Mouse (Mus musculus) left cerebral cortex, postnatal 25 days (tissue): Measurements from ENCODE around the gene F830045P16Rik. TPM values are rescaled to one million over a fixed set of nuclear protein-coding genes. Genes with fewer than 3 reads are reported as not detected.
A peak's percentile ranks its signal among the peaks of the same experiment; 100 is the strongest.

Experiments used
- DNase-seq, 2 experiments: peaks; one replicate each; pipeline ENCODE4 v3.0.0; 2022; ENCODE audit warnings: low spot score in 2 of 2, mixed read lengths in 1 of 2
- intact Hi-C: fragments of 180-260 bp; cut with DNase I; formaldehyde crosslinking; loops from one replicate; pipeline ENCODE4 v1.15.1; 2025
- total RNA-seq, 2 experiments: library from RNA; stranded (reverse); gene quantifications; 2 replicates each; pipeline ENCODE4 v1.2.3; 2021

F830045P16Rik gene
- total RNA-seq = under 1 TPM; 0.60 to 0.66 TPM

DNA sequence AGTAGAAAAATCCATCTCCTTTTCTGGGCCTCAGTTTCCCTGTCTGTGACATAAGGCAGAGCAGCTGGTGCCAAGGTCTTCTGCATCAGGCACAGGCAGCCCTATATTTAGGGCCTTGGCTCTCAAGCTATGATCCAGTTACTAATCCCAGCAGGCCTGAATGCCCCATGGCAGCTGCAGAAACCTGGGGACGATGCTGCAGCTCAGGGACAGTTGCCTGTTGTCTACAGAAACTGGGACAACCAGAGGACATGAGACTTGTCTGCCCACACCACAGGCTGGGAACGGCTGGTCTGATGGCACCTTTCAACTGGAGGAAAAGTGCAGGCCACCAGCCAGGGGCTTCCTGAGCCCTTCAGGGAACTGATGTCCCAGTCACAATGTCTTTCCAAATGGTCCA is at the start of gene F830045P16Rik:
Gene F830045P16Rik (minus strand): TSS at position 226 of the 400 bp plus-strand sequence.
- DNase-seq = no peak
- intact Hi-C loops = no loop called here

DNA sequence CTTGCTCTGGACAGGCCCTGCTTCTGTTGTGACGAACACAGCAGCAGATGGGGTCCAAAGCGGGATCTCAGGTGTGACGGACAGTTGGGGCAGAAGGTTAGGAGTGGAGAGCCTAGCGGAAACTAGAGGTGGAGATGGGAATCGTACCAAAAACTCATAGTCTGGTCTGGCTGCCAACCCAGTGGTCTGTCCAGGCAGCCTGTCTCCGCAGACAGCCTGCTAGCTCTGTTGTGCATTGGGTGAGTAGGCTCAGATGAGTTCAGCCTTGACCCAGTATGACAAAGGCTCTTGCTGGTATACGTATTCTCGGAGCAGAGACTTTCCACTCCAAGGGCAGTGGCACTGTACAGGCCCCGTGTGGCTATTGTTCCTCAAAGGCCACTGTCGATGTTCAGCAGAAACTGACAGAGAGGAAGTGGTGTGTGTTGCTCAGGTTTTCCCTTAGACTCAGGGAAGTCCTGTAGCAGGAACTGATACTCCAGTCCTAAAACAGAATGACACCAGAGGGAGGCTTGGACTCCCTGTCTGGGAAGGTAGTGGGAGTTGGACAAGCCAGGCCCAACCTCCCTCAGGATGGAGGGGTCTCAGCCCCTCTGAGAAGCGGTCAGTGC is 49.6 kb upstream of the F830045P16Rik start:
- DNase-seq = no peak

DNA sequence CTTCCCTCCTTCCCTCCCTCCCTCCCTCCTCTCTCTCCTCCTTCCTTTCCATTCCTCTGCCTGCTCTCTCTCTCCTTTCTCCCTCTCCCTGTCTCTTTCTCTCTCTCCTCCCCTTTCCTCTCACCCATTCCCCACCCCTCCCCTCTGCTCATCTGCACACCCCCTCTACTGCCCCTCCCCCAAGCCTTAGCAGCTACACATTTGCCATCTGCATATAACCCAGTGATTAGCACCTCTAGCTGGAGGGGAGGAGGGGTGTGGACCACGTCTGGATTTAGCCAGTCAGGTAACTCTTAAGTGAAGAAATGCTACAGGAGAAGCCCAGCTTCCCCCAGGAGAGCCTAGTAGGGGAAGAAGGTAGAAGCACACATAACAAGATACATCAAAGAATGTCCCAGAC is 48.5 kb upstream of the F830045P16Rik start:
- DNase-seq = no peak
- intact Hi-C loops = no loop called here

More for the DNA sequence above, 49.6 kb upstream of the F830045P16Rik start:
- intact Hi-C loops = no loop called here

DNA sequence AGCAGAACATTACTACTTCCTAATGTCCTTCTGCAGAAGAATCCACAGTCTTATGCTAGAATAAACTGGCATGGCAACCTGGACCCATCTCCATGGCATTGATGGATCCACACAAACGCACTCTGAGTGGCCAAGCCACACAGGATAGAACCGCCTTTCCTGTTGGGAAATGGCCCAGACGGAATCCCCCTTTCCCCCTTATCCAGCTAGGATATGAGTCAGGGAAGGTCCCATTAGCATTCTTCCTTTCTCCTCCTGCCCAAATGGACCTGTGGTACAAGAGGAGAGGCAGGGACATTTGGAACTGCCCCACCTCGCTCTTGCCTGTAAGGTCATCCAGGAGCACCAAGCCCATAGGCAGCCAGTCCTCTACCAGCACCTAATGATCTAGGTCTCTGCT is 45.9 kb upstream of the F830045P16Rik start:
- intact Hi-C loops = no loop called here
- no peak for DNase-seq

DNA sequence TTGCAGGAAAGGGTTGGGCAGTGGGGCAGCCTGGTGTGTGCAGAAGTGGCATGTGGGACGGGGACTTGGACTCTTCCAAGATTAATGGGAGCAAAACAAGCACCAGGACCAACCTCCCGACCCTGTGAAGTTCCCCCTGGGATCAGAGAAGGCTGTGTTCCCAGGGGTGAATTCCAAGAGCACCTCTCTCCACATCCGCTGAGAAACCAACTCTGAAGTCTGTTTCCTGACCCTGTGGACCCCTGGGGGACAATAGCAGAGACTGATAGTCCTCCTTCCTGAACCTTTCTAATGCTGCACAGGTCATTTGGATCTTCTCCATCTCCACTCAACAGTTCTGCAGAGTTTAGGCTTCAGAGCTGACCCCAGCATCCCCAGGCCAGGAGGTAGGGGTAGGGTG is 45.4 kb upstream of the F830045P16Rik start:
- intact Hi-C loops = no loop called here
- no peak for DNase-seq

DNA sequence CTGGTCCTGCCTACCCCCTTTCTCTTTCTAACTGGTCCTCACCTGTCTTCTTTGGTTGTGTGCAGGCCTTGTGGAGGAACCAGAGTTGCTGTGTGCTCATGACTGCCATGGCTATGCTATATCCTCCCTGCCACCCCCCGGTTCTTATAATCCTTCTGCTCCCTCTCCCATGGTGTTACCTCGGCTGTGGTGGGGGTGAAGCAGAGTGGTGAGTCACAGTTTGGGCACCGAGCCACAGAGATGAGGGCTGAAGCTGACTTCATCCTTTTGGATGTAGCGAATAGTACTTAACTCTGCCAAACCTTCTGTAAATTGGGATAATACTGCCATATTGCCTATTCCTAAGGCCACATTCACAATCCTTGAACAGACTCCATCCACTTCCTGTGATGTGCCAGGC is 44.3 kb upstream of the F830045P16Rik start:
- intact Hi-C loops = no loop called here
- peak; percentile 57 to 92 for DNase-seq

DNA sequence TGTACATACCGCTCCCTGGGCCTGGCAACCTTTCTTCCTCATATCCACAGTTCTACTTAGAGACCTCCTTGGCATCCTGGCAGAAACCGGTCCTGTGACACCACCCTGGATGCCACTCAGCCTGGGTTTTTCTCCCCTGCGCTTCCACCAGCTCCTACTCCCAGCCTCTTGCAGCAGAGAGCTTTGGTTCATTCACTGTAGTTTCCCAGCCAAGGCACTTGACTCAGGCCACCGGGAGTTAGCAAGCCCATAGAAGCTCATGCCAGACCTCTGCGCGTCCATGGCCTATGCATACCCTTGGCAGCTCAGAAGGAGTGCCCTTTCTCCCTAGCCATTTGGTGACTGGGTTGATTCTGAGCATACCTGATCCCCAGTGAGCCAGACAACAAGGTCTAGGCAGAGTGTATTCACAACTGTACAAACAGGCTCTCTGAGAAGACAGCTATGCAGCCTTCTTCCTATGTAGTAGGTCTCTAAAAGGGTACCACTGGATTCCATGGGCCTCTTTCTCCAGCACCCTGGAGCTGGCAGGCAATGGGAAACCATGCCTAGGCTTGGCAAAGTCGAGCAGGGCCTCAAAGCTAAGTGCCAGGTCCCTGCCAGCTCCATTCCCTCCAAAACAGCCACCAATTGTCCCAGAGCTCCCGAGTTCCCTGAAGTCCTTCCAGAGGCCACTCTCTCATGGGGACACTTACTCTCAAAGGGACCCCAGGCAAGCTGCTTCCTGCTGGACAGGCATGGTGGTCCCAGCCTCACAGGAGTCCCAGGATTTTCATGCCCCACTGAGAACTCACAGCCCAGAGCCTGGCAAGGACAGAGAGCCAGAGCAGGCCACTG is 40.4 kb upstream of the F830045P16Rik start:
- intact Hi-C loops = no loop called here
- DNase-seq = peak in 1 of 2 experiments; percentile 66

DNA sequence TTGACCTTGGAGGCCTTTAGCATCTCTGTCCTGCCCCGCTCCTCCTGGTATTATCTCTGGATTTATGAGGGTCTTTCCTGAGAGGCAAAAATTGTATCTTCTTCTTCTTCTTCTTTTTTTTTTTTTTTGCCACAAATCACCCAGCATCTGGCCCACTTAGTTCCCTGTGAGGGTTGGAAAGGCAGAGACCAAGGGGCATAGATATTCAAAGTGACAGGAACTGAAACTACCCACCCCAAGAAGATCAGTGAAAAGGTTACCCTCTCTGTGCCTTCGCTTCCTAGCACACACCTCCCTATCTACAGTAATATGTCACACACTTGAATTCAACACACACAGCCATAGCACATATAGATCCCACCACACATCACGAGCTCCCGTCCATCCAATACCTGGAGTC is 38.7 kb upstream of the F830045P16Rik start:
- intact Hi-C loops = no loop called here
- no peak for DNase-seq

DNA sequence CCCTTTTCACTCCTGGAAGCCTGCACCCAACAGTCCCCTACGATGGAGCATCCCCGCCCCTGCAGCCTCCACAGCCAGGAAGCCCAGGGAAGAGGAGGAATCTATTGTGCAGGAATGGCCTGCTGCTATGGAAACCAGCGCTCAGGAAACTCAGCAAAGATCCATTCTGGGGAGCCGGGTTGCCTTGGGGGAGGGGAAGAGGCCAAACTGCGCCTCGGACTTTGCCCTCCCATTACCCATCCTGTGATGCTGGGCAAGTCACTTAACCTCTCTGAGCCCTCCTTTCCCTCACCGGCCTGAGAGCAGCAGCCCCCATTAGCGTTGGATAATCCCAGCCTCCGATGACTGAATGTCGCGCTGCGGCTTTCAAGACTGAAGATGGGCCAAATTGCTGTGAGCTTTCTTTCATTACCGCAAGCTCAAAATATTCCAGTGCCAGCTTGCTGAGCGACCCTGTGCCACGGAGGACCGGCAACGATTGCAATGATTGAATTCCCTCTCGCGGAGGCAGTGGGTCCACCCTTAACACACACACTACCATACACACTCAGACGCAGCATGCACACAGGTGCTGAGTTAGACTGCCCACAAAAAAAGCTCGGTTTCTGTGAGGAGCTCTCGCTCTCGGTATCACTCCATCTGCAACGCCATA is 38.1 kb upstream of the F830045P16Rik start:
- peak; percentile 79 to 89 for DNase-seq
- intact Hi-C loops = loop anchor here (1.0 kb wide), 1 partner anchor 19 kb away; no protein-coding TSS in a partner anchor

DNA sequence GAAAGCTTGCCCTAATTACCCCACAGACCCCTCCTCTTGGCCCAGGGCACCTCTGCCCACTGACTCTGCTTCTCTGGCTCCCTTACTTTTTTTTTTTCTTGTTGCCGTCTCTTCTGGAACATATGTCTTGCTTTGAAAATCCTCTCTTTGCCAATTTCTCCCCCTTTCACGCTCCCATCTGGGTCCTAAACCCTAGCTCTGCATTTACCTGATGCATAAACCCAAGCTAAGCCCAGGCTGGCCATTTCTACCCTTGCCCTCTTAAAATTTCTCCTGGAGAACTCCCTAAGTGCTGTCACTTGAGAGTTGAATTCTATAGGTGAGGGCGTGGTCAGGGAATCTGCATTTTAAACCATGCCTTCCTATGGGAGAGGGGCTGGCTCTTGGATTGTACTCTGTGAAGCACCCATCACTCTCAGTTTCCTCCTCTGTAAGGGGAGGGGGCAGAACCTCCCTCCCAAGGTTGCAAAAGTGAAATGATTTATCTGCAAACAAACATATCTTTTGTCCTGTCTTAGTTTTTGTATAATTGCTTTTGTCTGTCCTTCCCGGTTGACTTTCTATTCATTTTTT is 37.4 kb upstream of the F830045P16Rik start:
- intact Hi-C loops = loop anchor here (1.0 kb wide), 1 partner anchor 20 kb away; no protein-coding TSS in a partner anchor
- DNase-seq = peak in 1 of 2 experiments; percentile 67

DNA sequence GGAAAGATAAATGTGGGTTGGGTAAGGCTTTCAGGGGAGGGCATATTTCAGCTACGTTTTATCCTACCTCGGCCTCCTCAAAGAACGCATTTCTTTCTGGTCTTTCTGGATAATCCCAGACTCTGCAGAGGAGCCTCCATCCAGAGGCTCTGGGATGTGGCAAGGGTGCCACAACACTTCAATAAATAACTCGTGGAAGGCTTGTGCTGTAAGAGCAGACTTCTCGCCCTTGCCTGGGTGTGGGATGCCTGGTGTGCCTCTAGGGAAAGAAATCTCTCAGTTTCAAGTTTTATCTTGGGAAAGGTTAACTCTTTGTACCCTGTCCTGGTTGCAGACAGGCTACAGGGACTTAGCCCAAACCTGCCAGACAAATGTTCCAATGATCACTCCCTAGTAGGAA is 33.2 kb upstream of the F830045P16Rik start:
- intact Hi-C loops = no loop called here
- DNase-seq = peak in 1 of 2 experiments; percentile 64

DNA sequence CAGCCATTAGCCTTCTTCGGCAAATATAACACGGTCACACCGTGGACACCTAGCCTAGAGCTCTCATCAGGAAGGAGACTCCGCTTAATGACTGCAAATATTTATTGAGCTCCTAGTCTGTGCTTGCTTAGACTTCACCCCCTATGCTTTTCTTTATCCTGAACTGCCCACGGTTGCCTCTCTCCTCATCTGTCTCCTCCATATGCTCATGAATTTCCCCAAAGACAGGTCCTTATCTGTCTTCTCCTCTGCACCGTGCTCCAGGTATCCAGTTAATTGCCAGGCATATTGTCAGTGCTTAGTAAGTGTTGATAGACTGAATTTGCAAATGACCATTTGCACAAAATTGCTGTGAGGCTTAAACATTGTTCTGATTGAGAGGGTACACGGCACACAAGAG is 32.7 kb upstream of the F830045P16Rik start:
- peak in 1 of 2 experiments; percentile 78 for DNase-seq
- intact Hi-C loops = no loop called here

DNA sequence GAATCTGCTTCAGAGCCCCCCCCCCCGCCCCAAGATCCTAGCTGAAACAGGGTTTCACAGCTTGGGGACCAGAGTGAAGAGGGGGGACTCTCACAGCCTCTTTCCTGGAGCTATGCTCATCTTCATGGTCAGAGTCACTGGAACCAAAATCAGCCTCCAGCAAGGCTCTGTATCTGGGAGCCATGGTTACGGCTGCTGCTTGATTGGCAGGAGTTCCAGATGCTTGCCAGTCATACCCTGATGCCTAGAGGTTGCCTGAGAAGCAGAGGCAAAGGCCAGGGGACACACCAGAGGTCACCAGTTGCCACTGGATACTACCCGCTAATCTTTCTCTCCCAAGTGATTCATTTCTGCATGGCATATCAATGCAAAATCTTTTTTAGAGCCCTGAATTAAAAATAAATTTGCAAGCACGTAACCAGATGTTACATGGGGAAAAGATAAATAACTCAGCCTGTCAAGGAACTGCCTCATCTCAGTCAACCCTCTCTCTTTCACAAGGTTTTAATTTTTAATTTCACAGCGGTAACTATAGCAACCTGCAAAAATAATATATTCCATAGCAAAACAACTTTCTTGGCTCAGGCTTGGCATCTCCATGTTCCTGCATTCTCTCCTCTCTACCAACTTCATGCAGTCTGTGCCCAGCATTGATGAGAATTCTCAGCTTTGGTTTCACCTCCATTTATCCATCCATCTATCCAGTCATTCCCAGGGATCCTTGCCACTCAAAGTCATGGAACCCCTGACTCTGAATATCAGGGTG is 27.7 kb upstream of the F830045P16Rik start:
- intact Hi-C loops = no loop called here

DNA sequence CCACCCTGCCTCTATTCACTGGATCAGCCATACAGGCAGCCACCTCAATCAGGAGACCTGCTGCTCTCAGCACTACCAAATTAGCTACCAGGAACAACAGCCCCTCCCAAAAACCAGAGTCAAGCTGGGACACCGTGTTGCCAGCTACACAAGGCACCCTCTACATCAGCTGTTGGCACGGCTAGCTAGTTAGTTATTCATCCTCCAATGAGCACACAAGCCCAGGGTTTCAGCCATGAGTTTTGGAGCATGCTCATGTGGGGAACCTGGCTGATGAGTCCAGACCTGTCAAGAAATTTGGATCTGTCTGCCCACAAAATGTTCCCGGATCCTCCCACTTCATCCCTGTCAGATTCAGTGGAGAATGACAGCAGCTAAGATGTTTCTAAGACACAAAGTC is 25.4 kb upstream of the F830045P16Rik start:
- intact Hi-C loops = no loop called here
- peak in 1 of 2 experiments; percentile 80 for DNase-seq

More for the DNA sequence above, 27.7 kb upstream of the F830045P16Rik start:
- DNase-seq = peak in 1 of 2 experiments; percentile 73

DNA sequence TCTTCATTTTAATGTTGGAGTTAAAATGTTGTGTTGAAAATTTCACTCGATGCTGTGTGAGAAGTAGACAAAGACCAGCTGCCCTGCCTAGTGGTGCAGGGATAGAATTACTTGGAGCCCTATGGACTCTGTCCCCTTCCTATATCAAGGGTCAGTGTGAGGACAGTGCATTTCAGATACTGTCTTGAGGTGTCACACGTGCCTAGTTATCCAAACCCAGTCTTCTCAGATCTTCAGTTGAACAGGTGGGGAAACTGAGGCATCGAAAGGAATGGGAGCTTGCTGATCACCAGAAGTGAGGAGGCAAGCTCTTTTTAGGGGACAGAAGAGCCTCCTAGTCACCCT is 22.4 kb upstream of the F830045P16Rik start:
- DNase-seq = no peak
- intact Hi-C loops = no loop called here

DNA sequence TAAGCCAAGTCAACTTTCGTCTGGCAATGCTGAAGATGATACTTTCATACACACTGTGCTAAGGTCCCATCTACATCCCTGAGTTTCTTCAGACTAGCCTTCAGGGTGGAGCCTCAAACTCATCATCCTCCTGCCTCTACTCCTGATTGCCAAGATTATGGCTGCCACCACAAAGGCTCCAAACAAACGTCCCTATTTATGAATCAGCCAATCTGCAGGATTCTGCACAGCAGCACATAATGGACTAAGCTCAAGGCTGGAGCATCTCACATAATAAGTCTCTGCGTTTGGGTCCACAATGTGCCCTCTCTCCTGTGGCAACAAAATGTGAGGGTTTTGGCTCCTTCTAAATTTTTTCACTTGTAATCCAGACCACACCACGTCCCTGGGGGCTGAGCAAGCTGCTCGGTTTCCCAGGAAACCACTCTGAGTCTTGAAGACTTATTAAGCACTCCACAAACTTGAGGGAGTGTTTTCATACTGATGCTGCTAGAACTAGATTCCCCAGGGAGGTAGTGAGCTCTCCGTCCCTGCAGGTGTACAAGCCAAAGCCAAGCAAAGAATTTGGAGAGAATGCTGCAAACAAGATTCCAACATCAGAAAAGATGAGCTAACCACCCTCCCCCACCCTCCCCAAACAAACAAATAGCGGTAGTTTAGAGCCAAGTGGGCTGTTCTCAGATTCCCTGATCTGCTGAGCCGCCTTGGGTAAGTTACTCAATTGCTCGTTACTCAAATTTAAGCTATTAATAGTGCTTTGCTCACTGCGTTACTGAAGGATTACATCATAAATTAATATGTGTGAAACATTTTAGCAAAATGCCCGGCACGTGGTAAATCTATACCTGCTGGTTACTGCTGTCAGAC is 21.8 kb upstream of the F830045P16Rik start:
- no peak for DNase-seq

DNA sequence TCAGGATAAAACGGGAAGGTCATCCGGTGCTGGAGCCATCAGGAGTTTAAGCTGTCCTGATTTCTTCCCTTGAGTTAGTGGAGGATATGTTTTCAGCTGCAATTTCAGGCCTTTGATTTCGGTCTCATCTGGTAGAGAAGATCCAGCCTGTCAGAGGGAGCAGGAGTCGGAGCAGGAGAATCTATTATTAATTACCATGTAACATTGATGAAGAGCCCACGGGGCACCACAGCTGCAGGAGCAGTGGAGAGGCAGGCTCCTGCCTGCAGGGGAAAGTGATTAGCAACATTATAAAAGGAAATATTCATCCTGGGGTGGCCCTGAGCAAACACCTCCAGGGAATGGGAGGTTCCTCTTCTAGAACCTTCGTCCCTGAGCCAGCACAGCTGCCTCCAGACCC is 19.7 kb upstream of the F830045P16Rik start:
- no peak for DNase-seq
- intact Hi-C loops = no loop called here

More for the DNA sequence above, 21.8 kb upstream of the F830045P16Rik start:
- intact Hi-C loops = no loop called here

DNA sequence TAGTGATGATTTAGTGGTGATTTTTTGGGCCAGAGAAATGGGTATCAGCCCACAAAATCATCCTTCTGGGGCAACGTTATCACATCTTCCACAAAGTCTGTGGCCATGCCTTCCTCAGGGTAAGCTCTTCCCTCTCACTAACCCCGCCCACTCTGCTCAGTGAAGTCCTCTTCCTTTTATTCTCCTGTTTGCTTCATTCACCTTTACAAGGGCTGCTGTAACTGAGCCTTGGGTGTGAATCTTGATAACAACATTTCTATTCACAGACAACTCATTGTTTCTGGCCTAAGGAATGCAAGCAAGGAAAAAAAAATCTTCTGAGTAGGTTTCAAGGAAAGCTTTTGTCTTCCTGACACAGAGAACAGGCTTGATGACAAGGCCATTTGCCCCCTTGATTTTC is 14.4 kb upstream of the F830045P16Rik start:
- no peak for DNase-seq
- intact Hi-C loops = no loop called here
